Mouse (Mus musculus) ES-E14 (cell line): ENCODE measurements around the gene Grik5. TPM values are rescaled to one million over a fixed set of nuclear protein-coding genes. Genes with fewer than 3 reads are reported as not detected.

Experiments used
- DNase-seq: peaks from one replicate; pipeline ENCODE4 v3.0.0-alpha.2; 2013; ENCODE audit warnings: low read depth, low spot score
- H3K27ac ChIP-seq: 2 replicates; pipeline ENCODE4 v1.5.1; 2012; ENCODE audit warnings: low read depth, mild to moderate bottlenecking, low read length, moderate library complexity, mixed read lengths; ENCODE audit not compliant: poor library complexity, insufficient read depth, severe bottlenecking
- H3K36me3 ChIP-seq: 2 replicates; pipeline ENCODE4 v1.6.1; 2012; ENCODE audit warnings: mild to moderate bottlenecking, low read length, moderate library complexity, mixed read lengths; ENCODE audit not compliant: control insufficient read depth, poor library complexity, insufficient read depth, severe bottlenecking
- H3K4me1 ChIP-seq, 2 experiments: fragments of 150-350 bp in 1 of 2; sonication (generic) in 1 of 2; 2 replicates each; pipeline ENCODE4 v1.6.1; 2012; ENCODE audit warnings: low read length in 2 of 2, mild to moderate bottlenecking in 1 of 2, mixed read lengths in 1 of 2; ENCODE audit not compliant: control insufficient read depth in 2 of 2, insufficient read depth in 2 of 2, poor library complexity in 1 of 2
- H3K4me3 ChIP-seq, 2 experiments: fragments of 150-350 bp in 1 of 2; sonication (generic) in 1 of 2; 2 replicates each; pipeline ENCODE4 v1.5.1; 2012; ENCODE audit warnings: low read length in 2 of 2, low read depth in 1 of 2, mild to moderate bottlenecking in 1 of 2, mixed read lengths in 1 of 2; ENCODE audit not compliant: insufficient read depth in 1 of 2, poor library complexity in 1 of 2, severe bottlenecking in 1 of 2
- H3K9ac ChIP-seq: 2 replicates; pipeline ENCODE4 v1.6.1; 2012; ENCODE audit warnings: low read depth, mild to moderate bottlenecking, low read length, mixed read lengths; ENCODE audit not compliant: poor library complexity, insufficient read depth, severe bottlenecking
- H3K9me3 ChIP-seq: fragments of 150-350 bp; sonication (generic); 2 replicates; pipeline ENCODE4 v1.6.1; 2012; ENCODE audit warnings: low read depth, mild to moderate bottlenecking, low read length; ENCODE audit not compliant: control insufficient read depth, insufficient read depth
- CHD2 ChIP-seq: IDR thresholded peaks from 2 replicates; pipeline ENCODE4 v1.6.1; 2014; ENCODE audit warnings: mild to moderate bottlenecking, low read depth, low read length, inconsistent platforms
- HCFC1 ChIP-seq: IDR thresholded peaks from 2 replicates; pipeline ENCODE4 v1.6.1; 2012; ENCODE audit warnings: low read length, inconsistent platforms, borderline replicate concordance; ENCODE audit not compliant: insufficient read depth
- MAFK ChIP-seq: IDR thresholded peaks from 2 replicates; pipeline ENCODE4 v1.6.1; 2014; ENCODE audit warnings: mild to moderate bottlenecking, low read depth, low read length, inconsistent platforms; ENCODE audit not compliant: insufficient read depth
- ZC3H11A ChIP-seq: IDR thresholded peaks from 2 replicates; pipeline ENCODE4 v1.6.1; 2012; ENCODE audit warnings: low read depth, mild to moderate bottlenecking, inconsistent platforms, low read length, borderline replicate concordance
- ZNF384 ChIP-seq: IDR thresholded peaks from 2 replicates; pipeline ENCODE4 v1.6.1; 2012; ENCODE audit warnings: low read depth, low read length, inconsistent platforms
- in situ Hi-C, 2 experiments: fragments of 600-800 bp; cut with MboI; formaldehyde crosslinking; loops; one replicate each; pipeline ENCODE4 v1.15.1; 2025; ENCODE audit warnings: low sequenced_read_pairs in 2 of 2, inconsistent platforms in 1 of 2; ENCODE audit not compliant: unreplicated experiment in 2 of 2
- total RNA-seq: library from RNA; depleted of rRNA; stranded (reverse); fragments of 300-350 nt; gene quantifications from 2 replicates; pipeline ENCODE4 v1.2.3, GENCODE M21; 2012

Gene Grik5
- total RNA-seq, 1 experiment = 10.0 TPM

DNA sequence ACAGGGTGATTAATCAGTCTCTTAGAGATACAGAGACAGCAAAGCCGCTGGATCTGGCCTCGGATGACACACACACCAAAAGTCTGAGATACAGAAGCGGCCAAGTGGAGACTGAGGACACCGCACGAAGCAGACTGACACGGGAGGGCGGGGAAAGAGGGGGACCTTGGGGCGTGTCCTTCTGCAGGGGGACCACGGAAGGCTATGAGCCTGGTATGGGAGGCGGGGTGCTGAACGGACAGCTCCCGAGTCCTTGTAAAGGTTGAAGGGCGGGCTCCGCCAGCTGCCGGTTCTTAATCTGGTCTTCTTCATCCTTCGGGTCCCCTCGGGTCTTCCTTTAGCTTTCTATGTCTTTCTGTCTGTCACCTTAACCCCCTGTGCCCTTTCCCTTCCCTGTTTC lies 63.5 kb downstream of the Grik5 start:
- Histone ChIP-seq H3K4me1 (peaks cover 11 to 31% of the 10 kb centered on the region in 2 experiments), H3K9ac (no peak overlapping the region), H3K9me3 (no peaks in the 10 kb centered on the region), H3K4me3 (peak overlapping the region; percentile 38 to 46; a peak in 3 of 4 replicates), H3K27ac (no peak overlapping the region; the same call in 1 of the 2 replicates), H3K36me3 (no peaks in the 10 kb centered on the region)
- 0 out of 2 replicates have a peak, but pooled peaks have one; percentile 2 for TF ChIP-seq ZC3H11A
- no peak; the same call in 1 of the 2 replicates for TF ChIP-seq HCFC1
- DNase-seq = peak; percentile 79
- in situ Hi-C loops = no loop called here

DNA sequence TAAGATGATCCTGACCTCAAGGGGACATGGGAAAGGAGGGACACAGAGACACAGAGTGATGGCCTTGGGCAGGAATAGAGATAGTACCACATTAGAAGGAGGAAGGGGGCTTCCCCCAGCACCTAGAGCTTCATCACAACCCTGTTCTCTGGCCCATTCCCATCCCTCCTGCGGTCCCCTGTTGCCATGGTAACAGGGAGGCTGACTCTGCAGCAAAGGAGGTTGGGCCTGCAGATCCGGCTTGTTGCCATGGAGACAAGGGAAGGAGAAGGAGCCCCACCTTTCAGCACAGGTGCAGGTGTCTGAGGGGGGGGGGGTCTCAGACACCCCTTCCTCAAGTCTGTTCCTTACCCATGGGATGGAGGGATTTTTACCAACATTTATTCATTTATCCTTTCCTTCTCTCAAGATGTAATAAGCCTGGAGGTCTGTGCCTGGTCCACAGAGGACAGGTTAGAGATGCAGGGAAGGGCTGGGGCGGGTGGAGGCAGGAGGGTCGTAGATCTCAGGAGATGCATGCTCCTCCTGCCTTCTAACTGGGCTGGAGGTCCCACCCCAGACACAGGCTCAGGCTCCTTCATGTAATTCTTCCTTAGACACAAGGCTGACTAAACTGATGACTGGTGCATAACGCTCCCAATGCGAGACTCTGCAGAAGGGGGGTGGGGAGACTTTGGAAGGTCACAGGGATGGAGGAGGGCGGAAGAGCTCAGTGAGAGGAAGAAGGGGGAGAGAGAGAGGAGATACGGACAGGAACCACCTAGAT lies 64.4 kb downstream of the Grik5 start:
- in situ Hi-C loops = no loop called here
- H3K9me3 ChIP-seq = no peaks in the 10 kb centered on the region
- no peak overlapping the region for H3K9ac ChIP-seq
- TF ChIP-seq CHD2 (no peak), ZNF384 (no peak), MAFK (no peak), ZC3H11A (no peak), HCFC1 (no peak)
- H3K27ac ChIP-seq = no peak overlapping the region
- H3K36me3 ChIP-seq = no peaks in the 10 kb centered on the region
- no peak for DNase-seq
- H3K4me3 ChIP-seq = no peak overlapping the region
- peaks cover 11 to 31% of the 10 kb centered on the region in 2 experiments for H3K4me1 ChIP-seq

DNA sequence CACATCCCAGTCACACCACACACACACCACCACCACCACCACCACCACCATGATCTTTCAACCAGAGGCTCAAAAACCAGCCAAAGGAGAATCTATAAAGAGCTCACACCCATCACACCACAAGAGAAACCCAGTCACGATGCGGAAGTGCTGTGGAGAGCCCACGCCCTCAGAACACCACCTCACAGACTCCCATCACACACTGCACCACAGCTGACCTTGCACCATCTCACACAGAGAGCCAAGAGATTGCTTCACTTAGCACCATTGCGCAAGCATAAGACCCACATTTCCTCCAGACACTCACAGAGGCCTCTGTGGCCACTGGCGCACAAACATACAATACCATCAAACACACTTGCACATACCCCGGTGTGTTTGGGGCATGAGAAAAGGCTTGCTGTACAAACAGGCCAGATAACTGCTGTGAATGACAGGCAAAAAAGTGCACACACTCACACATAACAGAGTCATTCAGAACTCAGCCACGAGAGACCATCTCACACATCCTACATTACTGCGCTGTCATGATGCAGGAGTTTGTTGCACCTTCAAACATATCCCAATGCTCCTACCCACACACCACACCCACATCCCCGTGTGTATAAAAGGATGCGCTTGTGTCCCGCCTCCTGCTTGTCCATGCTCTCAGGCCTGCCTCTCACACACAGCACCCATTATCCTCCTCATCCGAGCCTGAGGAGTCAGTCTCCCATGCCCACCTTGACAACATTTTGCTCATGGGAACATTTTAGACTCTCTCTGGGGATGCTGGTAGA lies 65.4 kb downstream of the Grik5 start:
- in situ Hi-C loops = no loop called here

DNA sequence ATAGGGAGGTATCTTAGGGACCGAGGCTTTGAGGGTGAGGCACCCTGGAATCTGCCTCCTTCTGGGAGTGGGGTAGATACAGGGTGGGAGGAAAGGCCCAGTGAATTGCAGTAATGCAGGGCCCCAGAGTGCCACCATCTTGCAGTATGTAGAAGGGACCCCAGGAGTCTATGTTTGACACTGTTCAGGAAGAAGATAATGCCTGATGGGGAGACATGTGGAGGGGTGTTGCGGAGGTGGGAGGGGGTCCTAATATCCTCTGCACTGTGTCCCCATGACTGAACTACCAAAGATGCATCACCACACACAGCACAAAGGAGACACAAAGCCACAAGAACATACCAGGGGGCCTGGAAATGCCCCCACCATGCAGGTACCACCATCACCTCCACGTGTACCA lies 66.0 kb downstream of the Grik5 start:
- Histone ChIP-seq H3K9me3 (no peaks in the 10 kb centered on the region), H3K4me1 (peaks cover 4 to 23% of the 10 kb centered on the region in 2 experiments), H3K4me3 (no peak overlapping the region), H3K27ac (no peak overlapping the region), H3K9ac (no peak overlapping the region), H3K36me3 (no peaks in the 10 kb centered on the region)
- in situ Hi-C loops = no loop called here
- no peak for TF ChIP-seq CHD2
- no peak for DNase-seq

More for the DNA sequence above, 65.4 kb downstream of the Grik5 start:
- Histone ChIP-seq H3K4me1 (peaks cover 8 to 29% of the 10 kb centered on the region in 2 experiments), H3K9ac (no peak overlapping the region), H3K4me3 (no peak overlapping the region), H3K9me3 (no peaks in the 10 kb centered on the region), H3K27ac (no peak overlapping the region), H3K36me3 (no peaks in the 10 kb centered on the region)
- DNase-seq = no peak
- TF ChIP-seq ZNF384 (no peak), HCFC1 (no peak), CHD2 (no peak), MAFK (no peak), ZC3H11A (no peak)
